Mouse (Mus musculus) limb, embryonic 12.5 days (tissue): ENCODE results near the gene Cpm. TPM values are rescaled to one million over a fixed set of nuclear protein-coding genes. Genes with fewer than 3 reads are reported as not detected.

ENCODE experiments used
- ATAC-seq: fragments of 200-750 bp; cut with Nextera tagmentation; 2 replicates; pipeline ENCODE4 v1.8.0; 2017; ENCODE audit warnings: low read depth, moderate TSS enrichment; ENCODE audit not compliant: insufficient number of reproducible peaks, insufficient read depth, low FRiP score, low TSS enrichment
- H3K27ac ChIP-seq: fragments of 300-500 bp; sonication (generic); 2 replicates; pipeline ENCODE4 v1.5.1; 2016; ENCODE audit warnings: mild to moderate bottlenecking, moderate library complexity
- H3K27me3 ChIP-seq: fragments of 300-500 bp; sonication (generic); 2 replicates; pipeline ENCODE4 v1.6.1; 2016; ENCODE audit warnings: mild to moderate bottlenecking, moderate library complexity
- H3K36me3 ChIP-seq: fragments of 300-500 bp; sonication (generic); 2 replicates; pipeline ENCODE4 v1.6.1; 2016; ENCODE audit warnings: mild to moderate bottlenecking, moderate library complexity
- H3K4me1 ChIP-seq: fragments of 300-500 bp; sonication (generic); replicated peaks from 2 replicates; pipeline ENCODE4 v1.6.1; 2016
- H3K4me2 ChIP-seq: fragments of 300-500 bp; sonication (generic); 2 replicates; pipeline ENCODE4 v1.6.1; 2016; ENCODE audit warnings: mild to moderate bottlenecking, moderate library complexity
- H3K4me3 ChIP-seq: fragments of 300-500 bp; sonication (generic); replicated peaks from 2 replicates; pipeline ENCODE4 v1.5.1; 2016; ENCODE audit warnings: mild to moderate bottlenecking
- H3K9ac ChIP-seq: fragments of 300-500 bp; sonication (generic); replicated peaks from 2 replicates; pipeline ENCODE4 v1.6.1; 2016; ENCODE audit warnings: mild to moderate bottlenecking, moderate library complexity
- H3K9me3 ChIP-seq: fragments of 300-500 bp; sonication (generic); 2 replicates; pipeline ENCODE4 v1.6.1; 2016; ENCODE audit warnings: mild to moderate bottlenecking, moderate library complexity
- WGBS: fragments of 180-500 bp; shearing (Covaris S2); methylation state at CpG from one replicate; pipeline ENCODE4 v1.1.7; 2016; 5-methylcytosine and 5-hydroxymethylcytosine counted together
- polyA plus RNA-seq: library from polyadenylated mRNA; unstranded; fragments of >200 nt; fragmentation: Nextera tagmentation; extraction: Ambion mirVana; gene quantifications from 2 replicates; pipeline ENCODE4 v1.2.1, GENCODE M21; 2016

Cpm gene
- polyA plus RNA-seq, 1 experiment from 2014 or later: 30.0 TPM

DNA sequence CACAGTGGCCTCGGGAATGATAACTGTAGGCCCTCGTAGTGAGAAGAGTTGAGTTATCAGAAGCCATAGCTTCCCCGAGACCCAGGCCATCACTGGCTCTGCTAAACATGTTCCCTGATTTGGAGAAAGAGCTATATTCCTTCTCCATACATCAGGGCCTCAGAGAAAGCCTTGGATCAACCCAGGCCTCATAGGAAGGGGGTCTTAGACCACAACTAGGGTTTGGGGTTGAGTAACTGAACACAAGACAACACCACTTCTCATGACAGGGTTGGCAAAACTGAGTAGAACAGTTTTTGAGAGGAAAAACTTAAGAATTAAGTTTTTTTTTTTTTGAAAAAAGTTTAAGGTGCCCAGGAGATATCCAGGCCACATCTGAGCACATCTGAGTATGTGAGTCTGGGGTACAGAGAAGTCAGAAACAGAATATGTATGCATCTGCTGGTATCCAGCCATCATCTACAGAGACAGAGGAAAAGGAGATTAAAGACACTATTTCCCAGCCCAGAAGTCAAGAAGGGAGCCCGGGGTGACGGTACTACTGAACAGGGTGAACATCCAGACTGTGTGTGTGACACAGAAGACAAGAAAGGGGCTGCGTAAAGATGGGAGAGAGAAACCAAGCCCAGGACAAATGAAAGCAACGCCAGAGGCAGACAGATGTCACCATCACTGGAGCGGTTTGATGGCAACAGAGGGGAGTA is 26.0 kb upstream of the Cpm start:
- H3K27ac ChIP-seq: no peak overlapping the region
- H3K9me3 ChIP-seq: no peaks in the 10 kb centered on the region
- peaks cover 9% of the 10 kb centered on the region for H3K4me1 ChIP-seq
- 85% methylated on average over 8 of the region's 8 CpGs for WGBS
- no peaks in the 10 kb centered on the region for H3K36me3 ChIP-seq
- H3K9ac ChIP-seq: no peak overlapping the region
- H3K4me3 ChIP-seq: no peak overlapping the region
- no peaks in the 10 kb centered on the region for H3K27me3 ChIP-seq
- H3K4me2 ChIP-seq: no peak overlapping the region
- no peak for ATAC-seq

DNA sequence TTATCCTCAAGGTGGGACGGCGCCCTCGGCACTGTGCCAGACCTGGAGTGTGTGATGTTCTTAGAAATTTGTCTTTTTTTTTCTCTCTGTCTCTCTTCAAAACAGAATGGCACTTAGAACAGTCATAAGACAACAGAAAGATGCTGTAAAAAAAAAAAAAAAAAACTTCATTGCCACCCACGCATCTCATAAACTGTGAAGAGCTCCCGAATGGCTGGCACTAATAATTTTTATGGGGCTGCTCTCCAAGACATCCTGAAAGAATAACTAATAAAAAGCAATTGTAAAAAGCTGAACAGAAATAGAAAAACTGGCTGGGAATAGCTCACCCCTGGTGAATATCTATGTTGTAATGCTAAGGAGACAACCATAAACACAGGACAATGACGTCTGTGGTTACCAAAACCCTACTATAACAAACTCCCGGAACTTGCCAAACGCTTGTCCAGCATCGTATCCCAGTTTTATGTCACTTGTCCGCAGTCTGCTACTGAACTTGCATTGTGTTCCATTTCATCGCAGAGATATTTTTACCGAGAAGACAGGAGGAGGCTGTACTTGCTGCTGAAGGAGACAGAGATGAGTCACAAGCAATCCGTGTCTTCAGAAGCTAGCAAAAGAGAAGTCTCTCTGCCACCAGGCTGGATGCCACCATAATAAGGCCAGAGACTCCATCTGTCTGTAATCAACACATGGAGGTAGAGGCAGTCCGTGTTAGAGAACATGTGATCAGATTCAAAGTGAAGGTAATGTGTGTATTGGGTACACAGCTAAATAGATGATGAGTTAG is 25.3 kb upstream of the Cpm start:
- ATAC-seq: no peak
- no peak overlapping the region for H3K4me2 ChIP-seq
- no peaks in the 10 kb centered on the region for H3K9me3 ChIP-seq
- no peaks in the 10 kb centered on the region for H3K36me3 ChIP-seq
- H3K27ac ChIP-seq: no peak overlapping the region
- H3K9ac ChIP-seq: no peak overlapping the region
- no peak overlapping the region for H3K4me3 ChIP-seq
- WGBS: 69% methylated on average over 14 of the region's 14 CpGs
- H3K4me1 ChIP-seq: peaks cover 9% of the 10 kb centered on the region
- no peaks in the 10 kb centered on the region for H3K27me3 ChIP-seq

DNA sequence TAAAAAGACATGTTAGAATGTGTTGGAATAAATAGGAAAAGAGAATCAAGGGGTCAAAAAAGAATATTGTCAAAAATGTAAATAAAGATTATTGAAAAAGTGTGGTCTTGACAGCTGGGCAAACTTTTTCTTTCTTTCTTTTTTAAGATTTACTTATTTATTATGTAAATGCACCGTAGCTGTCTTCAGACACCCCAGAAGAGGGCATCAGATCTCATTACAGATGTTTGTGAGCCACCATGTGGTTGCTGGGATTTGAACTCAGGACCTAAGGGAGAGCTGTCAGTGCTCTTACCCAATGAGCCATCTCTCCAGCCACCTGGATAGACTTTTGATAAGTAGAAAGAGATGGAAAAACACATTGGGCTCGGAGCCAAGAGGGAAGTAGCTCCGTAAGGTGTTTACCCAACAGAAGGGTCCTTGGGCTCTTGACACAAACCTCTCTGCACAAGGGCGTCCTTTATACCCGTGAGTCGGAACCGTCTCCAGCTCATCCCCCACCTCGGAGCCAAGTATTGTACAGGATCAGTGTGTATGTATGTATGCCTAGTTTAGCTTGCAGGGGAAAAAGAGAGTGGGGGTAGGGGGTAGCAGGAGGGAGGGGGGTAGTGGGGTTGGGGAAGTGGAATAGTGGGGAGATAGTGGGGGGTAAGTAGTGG is 24.5 kb upstream of the Cpm start:
- H3K9ac ChIP-seq: no peak overlapping the region
- no peak overlapping the region for H3K27ac ChIP-seq
- H3K27me3 ChIP-seq: no peaks in the 10 kb centered on the region
- no peaks in the 10 kb centered on the region for H3K36me3 ChIP-seq
- no peak for ATAC-seq
- 89% methylated on average over 8 of the region's 8 CpGs for WGBS
- no peak overlapping the region for H3K4me2 ChIP-seq
- H3K4me1 ChIP-seq: peaks cover 9% of the 10 kb centered on the region
- H3K4me3 ChIP-seq: no peak overlapping the region
- no peaks in the 10 kb centered on the region for H3K9me3 ChIP-seq

DNA sequence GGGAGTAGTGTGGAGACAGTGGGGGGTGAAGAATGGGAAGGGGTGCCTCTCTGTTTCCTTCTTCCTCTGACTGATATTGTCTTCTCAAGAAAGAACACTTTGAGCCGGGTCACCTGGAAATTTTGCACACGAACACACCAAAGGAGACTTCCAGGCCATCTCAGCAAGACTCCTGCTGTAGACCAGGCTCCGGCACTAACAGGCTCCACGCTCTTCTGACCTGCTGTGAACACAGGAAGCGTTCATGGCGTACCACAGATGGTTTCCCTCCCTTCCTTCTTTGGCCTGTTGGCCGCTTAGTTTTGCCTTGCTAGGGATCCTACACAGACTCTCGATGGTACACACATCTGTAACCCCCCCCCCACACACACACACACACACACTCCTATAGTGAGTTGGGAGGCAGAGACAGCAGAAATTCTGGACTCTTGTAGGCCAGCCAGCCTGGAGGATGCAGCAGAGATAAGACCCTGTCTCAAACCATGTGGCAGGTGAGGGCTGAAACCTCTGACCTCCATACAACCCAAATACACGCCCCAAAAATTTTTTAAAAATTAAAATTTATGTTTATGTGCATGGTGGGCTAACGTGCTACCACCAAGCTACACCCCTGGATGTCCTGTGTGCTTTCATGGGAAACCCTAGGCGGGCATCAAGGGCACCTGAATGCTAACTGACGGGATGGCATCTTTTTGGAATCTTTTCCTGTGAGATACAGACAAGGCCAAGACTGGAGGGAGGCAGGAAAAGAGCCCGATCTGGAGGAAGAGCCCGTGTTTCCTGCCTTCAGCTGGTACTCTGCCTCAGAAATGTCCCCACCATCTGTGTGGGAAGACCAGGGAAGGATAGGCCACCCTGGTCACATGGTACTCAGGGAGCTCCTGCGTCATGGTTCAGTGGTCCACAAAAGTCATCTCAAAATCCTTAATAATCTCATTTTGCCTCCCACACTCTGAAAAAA is 23.7 kb upstream of the Cpm start:
- no peaks in the 10 kb centered on the region for H3K27me3 ChIP-seq
- H3K4me2 ChIP-seq: no peak overlapping the region
- H3K4me3 ChIP-seq: no peak overlapping the region
- H3K36me3 ChIP-seq: no peaks in the 10 kb centered on the region
- no peak overlapping the region for H3K27ac ChIP-seq
- H3K4me1 ChIP-seq: peaks cover 9% of the 10 kb centered on the region
- H3K9me3 ChIP-seq: no peaks in the 10 kb centered on the region
- WGBS: 76% methylated on average over 15 of the region's 15 CpGs
- ATAC-seq: no peak
- no peak overlapping the region for H3K9ac ChIP-seq

DNA sequence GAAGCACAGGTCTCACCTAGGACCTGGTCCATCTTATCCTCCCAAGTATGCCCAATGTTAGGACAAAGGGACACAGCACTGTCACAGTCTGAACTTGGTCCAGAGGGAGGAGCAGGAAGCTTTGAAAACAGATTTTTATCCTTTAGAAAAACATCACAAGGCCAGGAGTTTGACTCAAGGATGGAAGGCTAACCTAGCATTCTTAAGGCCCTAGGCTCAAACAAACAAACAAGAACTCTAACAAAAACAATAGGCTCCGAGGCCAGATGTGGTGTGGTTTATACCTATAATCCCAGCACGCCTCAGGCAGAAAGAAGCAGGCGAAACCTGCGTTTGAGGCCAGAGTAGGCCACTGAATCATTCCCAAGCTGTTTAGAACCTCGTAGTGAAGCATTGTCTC is 22.9 kb upstream of the Cpm start:
- 73% methylated on average over 5 of the region's 5 CpGs for WGBS
- Histone ChIP-seq H3K27ac (no peak overlapping the region), H3K27me3 (no peaks in the 10 kb centered on the region), H3K4me3 (no peak overlapping the region), H3K36me3 (no peaks in the 10 kb centered on the region), H3K4me2 (no peak overlapping the region), H3K9me3 (no peaks in the 10 kb centered on the region), H3K4me1 (peaks cover 6% of the 10 kb centered on the region; the same call in 1 of the 2 replicates), H3K9ac (no peak overlapping the region)
- ATAC-seq: no peak

DNA sequence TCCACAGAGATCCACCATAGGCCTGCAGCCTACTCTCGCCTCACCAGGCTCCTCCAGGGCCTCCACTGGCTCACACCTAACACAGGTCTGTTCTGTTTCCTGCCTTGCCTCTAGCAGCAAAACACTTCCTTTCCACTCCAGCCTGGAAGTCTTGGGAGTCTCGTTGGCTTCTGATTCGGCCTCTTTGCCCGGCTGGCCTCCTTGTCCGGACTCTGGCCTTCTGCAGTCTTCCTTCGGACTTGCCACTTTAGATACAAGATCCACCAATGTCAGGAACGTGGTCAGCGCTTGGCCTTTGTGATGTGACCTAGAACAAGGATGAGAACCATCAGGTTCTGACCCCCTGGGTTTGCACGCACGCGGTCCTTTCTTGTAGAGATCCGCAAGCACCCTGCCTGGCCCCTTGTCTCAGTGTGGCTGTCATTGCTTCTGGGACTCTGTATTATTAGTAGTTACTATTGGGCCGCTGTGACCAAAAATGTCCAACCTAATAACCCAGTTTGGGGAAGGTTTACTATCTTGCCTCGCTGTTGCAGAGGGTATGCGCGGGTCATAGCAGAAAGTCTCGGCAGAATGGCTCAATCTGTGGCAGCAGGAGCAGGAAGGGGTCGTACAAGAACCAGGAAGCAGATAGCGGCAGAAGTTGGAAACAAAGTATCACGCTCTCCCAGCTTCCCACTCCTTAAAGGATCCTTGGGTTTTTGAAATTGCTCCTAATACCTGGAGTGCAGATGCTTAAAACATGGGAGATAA is 22.1 kb upstream of the Cpm start:
- H3K36me3 ChIP-seq: no peaks in the 10 kb centered on the region
- H3K27ac ChIP-seq: no peak overlapping the region
- no peak overlapping the region for H3K9ac ChIP-seq
- no peak for ATAC-seq
- no peaks in the 10 kb centered on the region for H3K9me3 ChIP-seq
- no peak overlapping the region for H3K4me2 ChIP-seq
- H3K27me3 ChIP-seq: no peaks in the 10 kb centered on the region
- H3K4me3 ChIP-seq: no peak overlapping the region
- 89% methylated on average over 20 of the region's 20 CpGs for WGBS
- H3K4me1 ChIP-seq: peaks cover 6% of the 10 kb centered on the region; the same call in 1 of the 2 replicates

DNA sequence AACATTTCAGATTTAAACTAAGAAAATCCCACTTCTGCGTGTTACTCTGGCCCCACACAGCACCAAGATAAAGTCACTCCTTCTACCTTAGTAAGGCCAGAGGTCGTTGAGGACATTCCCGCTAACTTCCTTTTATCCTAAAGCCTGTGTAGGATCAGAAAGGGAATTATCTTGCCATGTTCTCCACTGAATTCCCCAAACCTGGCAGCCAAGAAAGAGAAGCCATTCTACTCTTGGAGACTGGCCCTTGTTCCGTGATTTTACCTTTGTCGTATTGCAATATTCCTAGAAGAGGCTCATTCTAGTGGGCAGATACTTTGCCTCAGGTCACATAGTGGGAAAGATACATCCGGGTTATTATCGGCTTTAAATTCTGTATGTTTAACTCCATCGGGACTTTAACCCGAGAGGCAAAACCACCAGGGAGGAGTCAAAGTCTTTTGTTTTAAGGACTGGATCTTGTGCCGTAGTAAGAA is 21.5 kb upstream of the Cpm start:
- H3K4me2 ChIP-seq: no peak overlapping the region
- H3K9me3 ChIP-seq: no peaks in the 10 kb centered on the region
- H3K4me3 ChIP-seq: no peak overlapping the region
- H3K9ac ChIP-seq: no peak overlapping the region
- ATAC-seq: no peak
- H3K27ac ChIP-seq: no peak overlapping the region
- 93% methylated on average over 10 of the region's 10 CpGs for WGBS
- no peaks in the 10 kb centered on the region for H3K36me3 ChIP-seq
- peaks cover 6% of the 10 kb centered on the region; the same call in 1 of the 2 replicates for H3K4me1 ChIP-seq
- no peaks in the 10 kb centered on the region for H3K27me3 ChIP-seq

DNA sequence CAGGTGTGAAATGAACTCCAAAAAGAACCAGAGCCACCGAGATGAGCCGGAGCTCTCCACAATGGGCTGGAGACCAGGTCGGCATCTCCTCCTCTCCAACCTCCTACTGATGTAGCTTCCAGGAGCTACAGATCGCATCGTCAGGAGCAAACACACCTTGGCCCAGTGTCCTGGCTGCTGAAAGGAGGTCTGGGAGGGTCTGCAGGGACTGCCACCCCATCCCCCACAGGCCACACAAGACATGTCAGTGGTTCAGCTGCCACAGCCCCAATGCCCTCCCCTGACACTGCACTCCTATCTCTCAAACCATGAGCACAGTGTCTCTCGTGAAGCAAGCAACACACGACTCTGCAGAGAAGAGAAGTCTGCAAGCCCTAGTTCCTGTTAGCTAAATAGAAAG is 20.8 kb upstream of the Cpm start:
- 86% methylated on average over 7 of the region's 7 CpGs for WGBS
- no peak for ATAC-seq
- peaks cover 6% of the 10 kb centered on the region; the same call in 1 of the 2 replicates for H3K4me1 ChIP-seq
- H3K9me3 ChIP-seq: no peaks in the 10 kb centered on the region
- no peak overlapping the region for H3K27ac ChIP-seq
- H3K36me3 ChIP-seq: no peaks in the 10 kb centered on the region
- no peak overlapping the region for H3K4me2 ChIP-seq
- H3K27me3 ChIP-seq: no peaks in the 10 kb centered on the region
- H3K9ac ChIP-seq: no peak overlapping the region
- H3K4me3 ChIP-seq: no peak overlapping the region

DNA sequence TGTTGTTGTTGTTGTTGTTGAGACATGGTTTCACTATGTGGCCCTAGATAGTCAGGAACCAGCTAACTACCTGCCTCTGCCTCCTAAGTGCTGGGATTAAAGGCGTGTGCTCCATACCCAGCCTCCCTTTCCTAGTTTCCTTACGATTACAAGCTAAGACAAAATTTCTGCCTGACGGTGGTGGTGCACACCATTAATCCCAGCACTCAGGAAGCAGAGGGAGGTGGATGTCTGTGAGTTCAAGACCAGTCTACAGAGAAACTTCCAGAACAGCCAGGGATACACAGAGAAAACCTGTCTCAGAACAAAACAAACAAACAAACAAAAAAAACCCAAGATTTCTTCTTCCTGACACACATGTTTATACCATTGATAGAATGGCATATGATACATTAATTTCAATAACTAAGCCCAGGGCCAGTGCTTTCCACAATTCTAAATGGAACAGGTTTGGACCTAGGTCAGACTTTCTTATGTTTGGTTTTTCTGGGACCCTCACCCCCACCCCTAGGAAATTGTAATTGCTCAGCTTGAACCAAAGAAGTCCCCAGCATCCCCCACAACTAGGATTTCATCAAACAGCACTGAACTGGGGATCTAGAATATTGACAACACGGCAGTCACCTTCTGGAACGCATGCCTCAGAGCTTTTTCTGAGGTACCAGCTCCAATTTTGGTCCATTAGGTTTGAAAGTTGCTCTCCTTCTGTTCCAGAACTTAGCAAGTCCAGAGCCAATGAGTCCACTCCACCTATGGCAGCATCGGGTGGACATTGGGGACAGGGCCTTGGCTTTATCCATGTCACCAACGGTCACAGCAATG is 20.1 kb upstream of the Cpm start:
- H3K27me3 ChIP-seq: no peaks in the 10 kb centered on the region
- peaks cover 2% of the 10 kb centered on the region; the same call in 1 of the 2 replicates for H3K4me1 ChIP-seq
- no peak overlapping the region for H3K9ac ChIP-seq
- no peaks in the 10 kb centered on the region for H3K9me3 ChIP-seq
- no peaks in the 10 kb centered on the region for H3K36me3 ChIP-seq
- ATAC-seq: no peak
- no peak overlapping the region for H3K27ac ChIP-seq
- H3K4me2 ChIP-seq: no peak overlapping the region
- 89% methylated on average over 7 of the region's 7 CpGs for WGBS
- H3K4me3 ChIP-seq: no peak overlapping the region

DNA sequence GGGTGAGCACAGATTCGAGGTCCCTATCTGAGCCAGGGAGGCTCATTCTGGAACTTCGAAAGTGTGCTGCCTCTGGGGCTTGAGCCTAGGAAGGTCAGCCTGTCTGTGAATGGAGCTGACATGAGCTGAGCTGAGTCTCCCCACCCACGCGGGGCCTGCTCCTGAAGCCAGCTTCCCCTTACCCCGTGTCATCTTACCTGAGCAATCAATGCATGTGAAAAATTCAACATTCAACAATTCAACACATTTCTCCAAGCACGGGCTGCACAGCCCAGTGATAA is 19.6 kb upstream of the Cpm start:
- no peak overlapping the region for H3K4me2 ChIP-seq
- no peaks in the 10 kb centered on the region for H3K36me3 ChIP-seq
- H3K9ac ChIP-seq: no peak overlapping the region
- H3K9me3 ChIP-seq: no peaks in the 10 kb centered on the region
- 92% methylated on average over 6 of the region's 6 CpGs for WGBS
- ATAC-seq: no peak
- no peaks in the 10 kb centered on the region for H3K27me3 ChIP-seq
- H3K4me3 ChIP-seq: no peak overlapping the region
- no peak overlapping the region for H3K27ac ChIP-seq
- no peaks in the 10 kb centered on the region for H3K4me1 ChIP-seq
